Mouse (Mus musculus) liver, postnatal 0 days (tissue): ENCODE measurements around the gene Ermap. TPM values are rescaled to one million over a fixed set of nuclear protein-coding genes. Genes with fewer than 3 reads are reported as not detected.

Experiments
- ATAC-seq: fragments of 200-750 bp; cut with Nextera tagmentation; 2 replicates; pipeline ENCODE4 v1.8.0; 2017; ENCODE audit warnings: mild to moderate bottlenecking, moderate library complexity
- DNase-seq: peaks from one replicate; pipeline ENCODE4 v3.0.0-alpha.2; 2016
- H3K27ac ChIP-seq: fragments of 300-500 bp; sonication (generic); 2 replicates; pipeline ENCODE4 v1.5.1; 2014; ENCODE audit warnings: antibody characterized with exemption, moderate library complexity, mild to moderate bottlenecking, low read depth
- H3K27me3 ChIP-seq: fragments of 300-500 bp; sonication (generic); 2 replicates; pipeline ENCODE4 v1.6.1; 2014; ENCODE audit warnings: low read length, control low read depth, mixed read lengths; ENCODE audit not compliant: insufficient read depth
- H3K36me3 ChIP-seq: fragments of 300-500 bp; sonication (generic); replicated peaks from 2 replicates; pipeline ENCODE4 v1.6.1; 2014; ENCODE audit warnings: mild to moderate bottlenecking, control low read depth, low read length, moderate library complexity, mixed read lengths; ENCODE audit not compliant: insufficient read depth
- H3K4me1 ChIP-seq: fragments of 300-500 bp; sonication (generic); 2 replicates; pipeline ENCODE4 v1.6.1; 2014; ENCODE audit warnings: antibody characterized with exemption, mild to moderate bottlenecking, control low read depth; ENCODE audit not compliant: insufficient read depth
- H3K4me2 ChIP-seq: fragments of 300-500 bp; sonication (generic); 2 replicates; pipeline ENCODE4 v1.6.1; 2014; ENCODE audit warnings: low read depth, mild to moderate bottlenecking, low read length, moderate library complexity, mixed read lengths
- H3K4me3 ChIP-seq: fragments of 300-500 bp; sonication (generic); 2 replicates; pipeline ENCODE4 v1.5.1; 2014; ENCODE audit warnings: low read depth, low read length
- H3K9ac ChIP-seq: fragments of 300-500 bp; sonication (generic); replicated peaks from 2 replicates; pipeline ENCODE4 v1.6.1; 2014; ENCODE audit warnings: mild to moderate bottlenecking, moderate library complexity
- H3K9me3 ChIP-seq: fragments of 300-500 bp; sonication (generic); 2 replicates; pipeline ENCODE4 v1.6.1; 2016; ENCODE audit warnings: mild to moderate bottlenecking, control low read depth, low read length, mixed read lengths
- CTCF ChIP-seq: sonication (generic); IDR thresholded peaks from 2 replicates; pipeline ENCODE4 v1.5.1; 2016; ENCODE audit warnings: antibody characterized with exemption, low read depth
- EP300 ChIP-seq: IDR thresholded peaks from 2 replicates; pipeline ENCODE4 v1.6.1; 2016; ENCODE audit warnings: antibody characterized with exemption, low read depth, mild to moderate bottlenecking
- WGBS: fragments of 180-500 bp; shearing (Covaris S2); extraction: QIAGEN DNeasy Blood & Tissue Kit; methylation state at CpG from one replicate; pipeline ENCODE4 v1.1.7; 2014; ENCODE audit not compliant: insufficient replicate concordance; 5-methylcytosine and 5-hydroxymethylcytosine counted together
- polyA plus RNA-seq: library from polyadenylated mRNA; unstranded; fragments of >200 nt; fragmentation: Nextera tagmentation; extraction: Ambion mirVana; gene quantifications from 2 replicates; pipeline ENCODE4 v1.2.1, GENCODE M21; 2015

Gene Ermap
- polyA plus RNA-seq, 1 experiment from 2014 or later, result 144 TPM

- TF ChIP-seq EP300 (no peak), CTCF (peak; percentile 58)
- peaks cover 18% of the 10 kb centered on the region for H3K4me1 ChIP-seq
- no peak for DNase-seq
- no peak overlapping the region for H3K9ac ChIP-seq
- WGBS, result 44% methylated on average over 4 of the region's 4 CpGs
- H3K27ac ChIP-seq, result no peak overlapping the region
- peaks cover 63% of the 10 kb centered on the region for H3K36me3 ChIP-seq
- H3K27me3 ChIP-seq, result no peaks in the 10 kb centered on the region
- H3K4me2 ChIP-seq, result no peak overlapping the region
- ATAC-seq, result no peak
- H3K9me3 ChIP-seq, result no peaks in the 10 kb centered on the region
- H3K4me3 ChIP-seq, result no peak overlapping the region
Measured at GRCm38 (mm10) chr4:119180133-119180707, 9.6 kb downstream of the Ermap start.

- H3K4me2 ChIP-seq, result no peak overlapping the region
- 52% methylated on average over 18 of the region's 18 CpGs for WGBS
- H3K9ac ChIP-seq, result no peak overlapping the region
- no peak for DNase-seq
- peaks cover 18% of the 10 kb centered on the region for H3K4me1 ChIP-seq
- H3K9me3 ChIP-seq, result no peaks in the 10 kb centered on the region
- H3K36me3 ChIP-seq, result peaks cover 49% of the 10 kb centered on the region
- no peaks in the 10 kb centered on the region for H3K27me3 ChIP-seq
- no peak overlapping the region for H3K27ac ChIP-seq
- no peak overlapping the region for H3K4me3 ChIP-seq
- TF ChIP-seq EP300 (no peak), CTCF (no peak)
- no peak for ATAC-seq
Measured at GRCm38 (mm10) chr4:119178331-119178730, 11.5 kb downstream of the Ermap start.

GRCm38 (mm10) chr4:119177702-119178101 is 12.1 kb downstream of the Ermap start:
- Histone ChIP-seq H3K9me3 (no peaks in the 10 kb centered on the region), H3K4me3 (no peak overlapping the region), H3K4me1 (peaks cover 24% of the 10 kb centered on the region), H3K9ac (no peak overlapping the region), H3K4me2 (no peak overlapping the region), H3K36me3 (peaks cover 46% of the 10 kb centered on the region), H3K27me3 (no peaks in the 10 kb centered on the region), H3K27ac (no peak overlapping the region)
- ATAC-seq (no peak), DNase-seq (no peak)
- 64% methylated on average over 5 of the region's 5 CpGs for WGBS
- no peak for TF ChIP-seq EP300

GRCm38 (mm10) chr4:119173851-119174453 is 15.9 kb downstream of the Ermap start, which contains the start of gene Zfp691:
Gene Zfp691, minus strand, starts transcription at chr4:119174195.
- peak within 1 kb of the TSS; percentile 96 for H3K4me2 ChIP-seq
- peak within 1 kb of the TSS; percentile 85 for H3K4me3 ChIP-seq
- TF ChIP-seq CTCF (no peak), EP300 (no peak)
- peak within 1 kb of the TSS; percentile 75 for H3K9ac ChIP-seq
- ATAC-seq, result peak; percentile 100
- H3K4me1 ChIP-seq, result peaks cover 13% of the 10 kb centered on the region
- H3K27ac ChIP-seq, result peak within 1 kb of the TSS; percentile 41
- peak; percentile 93 for DNase-seq
- no peaks in the 10 kb centered on the region for H3K27me3 ChIP-seq
- under 1% methylated on average over 40 of the region's 40 CpGs for WGBS
- H3K9me3 ChIP-seq, result no peaks in the 10 kb centered on the region
- peaks cover 27% of the 10 kb centered on the region for H3K36me3 ChIP-seq

- DNase-seq, result no peak
- Histone ChIP-seq H3K36me3 (peaks cover 18% of the 10 kb centered on the region), H3K27ac (peak overlapping the region; percentile 41), H3K9ac (peak overlapping the region; percentile 75), H3K9me3 (no peaks in the 10 kb centered on the region), H3K4me1 (peaks cover 13% of the 10 kb centered on the region), H3K27me3 (no peaks in the 10 kb centered on the region), H3K4me3 (peak overlapping the region; percentile 85), H3K4me2 (peak overlapping the region; percentile 96)
- no peak for TF ChIP-seq CTCF
- no peak for TF ChIP-seq EP300
- 28% methylated on average over 18 of the region's 18 CpGs for WGBS
- no peak for ATAC-seq
Measured at GRCm38 (mm10) chr4:119172919-119173650, 16.7 kb downstream of the Ermap start.

- TF ChIP-seq EP300 (no peak), CTCF (peak; percentile 97)
- peaks cover under 1% of the 10 kb centered on the region for H3K4me1 ChIP-seq
- whole genome bisulfite sequencing, result 3% methylated on average over 4 of the region's 4 CpGs
- H3K4me2 ChIP-seq, result no peak overlapping the region
- H3K9ac ChIP-seq, result no peak overlapping the region
- DNase-seq, result peak; percentile 89
- H3K27me3 ChIP-seq, result no peaks in the 10 kb centered on the region
- H3K27ac ChIP-seq, result no peak overlapping the region
- H3K9me3 ChIP-seq, result no peaks in the 10 kb centered on the region
- peaks cover 10% of the 10 kb centered on the region; the same call in 1 of the 2 replicates for H3K36me3 ChIP-seq
- ATAC-seq, result peak; percentile 50
- no peak overlapping the region for H3K4me3 ChIP-seq
Measured at GRCm38 (mm10) chr4:119167663-119168062, 22.1 kb downstream of the Ermap start.
